Mouse (Mus musculus): ENCODE data around the gene Smco4.

The Smco4 gene

DNA sequence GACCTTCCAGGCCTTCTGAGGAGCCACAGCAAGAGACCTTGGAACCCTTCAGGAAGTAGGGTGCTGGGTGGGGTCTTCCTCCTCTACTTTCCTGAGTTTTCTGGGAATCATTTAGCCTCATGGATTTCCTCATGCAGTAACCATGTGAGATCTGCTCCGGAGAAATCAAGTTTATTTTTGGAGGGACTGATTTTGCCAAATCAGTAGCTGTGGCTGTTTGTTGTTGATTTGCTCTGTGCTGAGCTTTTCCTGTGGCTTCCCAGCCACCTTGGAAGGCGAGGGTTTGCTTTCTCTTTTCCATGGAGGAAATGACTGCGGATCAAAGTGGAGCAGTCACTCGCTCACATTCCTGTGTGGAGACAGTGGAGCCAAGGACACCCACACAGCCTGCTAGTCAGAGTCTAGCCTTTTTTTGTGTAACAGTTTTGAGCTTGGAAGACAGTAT, 14.2 kb downstream of the Smco4 start:
- peak; percentile 32 to 55 for DNase-seq (ENCODE audit: low spot score in 2 of 2)

DNA sequence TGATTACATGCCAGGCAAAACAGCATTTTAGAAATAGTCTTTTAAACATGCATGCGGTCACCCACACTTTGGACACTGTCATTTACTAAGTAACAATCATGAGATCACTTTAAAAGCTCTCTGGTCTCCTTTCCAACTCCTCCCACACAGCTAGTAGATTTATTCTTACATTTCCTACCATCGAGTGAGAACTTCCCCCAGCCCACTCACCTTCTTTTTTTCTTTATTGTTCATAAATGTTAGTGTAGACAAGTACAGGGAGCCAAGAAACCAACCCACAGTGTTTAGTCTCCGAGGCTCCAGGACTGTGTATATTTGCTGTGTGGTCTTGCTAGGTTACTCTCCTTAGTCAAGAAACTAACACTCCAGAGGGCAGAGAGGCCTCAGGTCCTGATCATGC, 16.1 kb downstream of the Smco4 start:
- DNase-seq (ENCODE audit: low spot score in 2 of 2), result no peak

DNA sequence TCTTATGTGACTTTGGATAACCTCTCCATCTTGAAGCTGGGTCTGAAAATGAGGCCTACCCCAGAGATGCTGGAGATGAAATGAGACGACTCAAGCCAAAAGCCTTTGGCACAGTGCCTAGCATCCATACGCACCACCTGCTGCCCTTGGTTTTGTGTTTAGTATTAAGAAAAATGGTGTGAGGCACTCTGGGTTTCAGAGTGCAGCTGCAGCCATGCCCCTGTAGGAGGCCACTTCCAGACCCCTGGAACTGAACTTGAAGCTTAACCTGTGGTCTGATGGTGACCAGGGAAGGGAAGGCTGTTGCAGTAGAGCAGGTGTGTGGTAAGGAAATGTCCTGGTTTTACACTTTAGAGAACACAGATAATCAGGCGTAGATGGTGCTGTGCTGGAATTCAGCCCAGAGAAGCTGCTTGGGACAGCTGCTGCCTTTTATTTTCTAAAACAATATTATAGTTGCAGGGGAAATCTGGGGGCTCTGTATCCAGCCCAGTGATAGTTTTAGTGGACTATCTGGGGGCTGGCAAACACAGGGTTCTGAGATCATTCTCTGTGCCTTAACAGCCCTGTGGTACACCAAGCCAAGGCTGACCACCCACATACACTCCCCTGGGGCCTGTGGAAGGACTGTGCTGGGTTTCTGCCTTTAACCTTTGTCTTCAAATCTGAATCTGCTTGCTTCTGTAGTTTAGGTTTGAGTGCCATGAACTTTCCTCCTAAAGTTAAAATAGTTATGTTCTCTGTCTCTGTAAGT, 17.5 kb downstream of the Smco4 start:
- DNase-seq (ENCODE audit: low spot score in 2 of 2), result no peak

DNA sequence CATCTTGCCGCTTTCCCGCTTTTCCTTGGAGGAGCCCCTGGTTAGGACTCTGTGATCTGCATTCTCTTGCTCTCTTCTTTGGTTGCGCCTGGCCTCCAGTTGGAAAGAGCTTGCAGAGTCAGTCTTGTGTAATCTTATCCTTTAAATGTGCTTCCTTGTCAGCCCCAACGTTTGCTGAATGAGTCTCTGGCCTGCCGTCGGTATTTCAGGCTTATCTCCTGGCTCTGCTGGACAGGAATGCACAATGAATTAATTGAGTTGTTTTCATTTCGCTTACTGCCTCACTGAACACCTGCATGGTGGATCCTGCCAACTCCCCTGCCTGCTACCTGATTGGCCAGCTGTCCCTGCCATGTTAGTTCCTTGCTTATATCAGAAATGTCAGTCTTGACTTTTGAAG, 19.7 kb downstream of the Smco4 start:
- no peak for DNase-seq (ENCODE audit: low spot score in 2 of 2)

DNA sequence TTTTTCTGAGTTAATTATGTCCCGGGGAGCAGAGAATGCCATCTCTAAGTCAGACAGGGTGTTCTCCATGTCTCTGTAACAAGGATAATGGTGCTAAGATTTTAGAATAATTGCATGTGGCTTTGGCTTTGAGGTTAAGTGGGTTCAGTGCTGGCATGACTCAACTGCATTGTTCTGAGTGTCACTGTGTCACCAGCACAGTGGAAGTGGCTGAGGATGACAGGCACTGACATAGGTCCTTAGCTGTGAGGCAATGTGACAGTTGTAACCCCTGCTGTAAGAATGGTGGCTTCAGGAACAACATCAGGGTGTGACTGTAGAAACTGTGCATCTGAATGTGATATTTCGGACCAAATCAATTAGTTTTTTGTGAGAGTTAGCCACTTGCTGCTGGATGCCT, 22.8 kb downstream of the Smco4 start:
- DNase-seq (ENCODE audit: low spot score in 2 of 2), result no peak

DNA sequence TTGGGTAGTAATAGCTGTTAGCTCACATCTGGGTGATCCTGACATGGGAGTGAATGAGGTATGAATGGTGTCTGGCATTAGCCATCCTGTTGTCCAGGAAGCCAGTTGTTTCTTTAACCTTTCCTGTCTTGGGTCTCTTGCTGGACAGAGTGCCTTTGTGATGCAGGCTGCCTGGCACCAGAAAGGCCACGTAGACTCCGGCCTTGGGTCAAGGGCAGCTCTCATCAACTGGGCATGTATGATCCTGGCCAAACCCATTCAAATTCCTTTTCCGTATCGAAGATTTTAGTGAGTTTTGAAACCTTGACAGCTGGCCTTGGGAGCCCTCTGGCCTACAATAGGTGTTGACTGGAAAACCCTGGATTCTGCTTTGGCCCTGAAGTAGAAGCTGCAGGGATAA, 24.7 kb downstream of the Smco4 start:
- DNase-seq (ENCODE audit: low spot score in 2 of 2), result no peak

DNA sequence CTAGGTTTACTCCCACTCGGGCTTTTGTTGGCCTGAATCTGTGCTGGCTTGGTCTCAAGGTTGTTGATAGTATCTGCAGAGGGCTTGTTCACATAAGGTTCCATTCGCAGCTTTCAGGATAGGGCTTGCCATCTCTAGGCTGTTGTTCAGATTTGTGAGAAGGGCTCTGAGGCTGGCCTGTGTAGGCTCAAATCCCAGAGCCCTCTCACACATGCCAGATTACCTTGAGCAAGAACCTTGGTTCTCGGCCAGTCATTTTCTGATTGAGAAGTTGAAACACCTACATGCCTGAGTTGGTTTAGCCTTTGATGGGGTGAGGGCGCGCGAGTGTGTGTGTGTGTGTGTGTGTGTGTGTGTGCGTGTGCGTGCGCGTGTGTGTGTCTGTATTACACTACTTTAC, 29.1 kb downstream of the Smco4 start:
- DNase-seq (ENCODE audit: low spot score in 2 of 2), result no peak

DNA sequence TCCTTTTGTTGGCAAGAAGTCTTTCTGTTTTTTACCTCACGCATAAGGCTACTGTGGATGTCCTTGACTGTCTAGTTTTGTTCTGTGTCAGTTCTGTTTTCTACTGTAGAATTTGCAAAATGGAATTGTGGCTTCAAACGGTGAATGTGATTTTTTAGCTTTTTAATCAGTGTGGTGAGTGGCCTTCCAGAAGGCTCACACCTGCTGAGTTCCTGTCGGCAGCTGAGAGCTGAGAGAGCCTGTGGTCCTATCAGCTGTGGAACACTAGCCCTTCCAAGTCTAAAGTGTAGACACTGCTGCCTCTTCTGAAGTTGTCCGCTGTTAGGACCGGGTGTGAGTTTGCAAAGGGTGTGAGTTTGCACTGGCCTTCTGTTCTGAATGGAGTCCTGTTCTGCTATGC, 29.7 kb downstream of the Smco4 start:
- DNase-seq (ENCODE audit: low spot score in 2 of 2), result no peak

DNA sequence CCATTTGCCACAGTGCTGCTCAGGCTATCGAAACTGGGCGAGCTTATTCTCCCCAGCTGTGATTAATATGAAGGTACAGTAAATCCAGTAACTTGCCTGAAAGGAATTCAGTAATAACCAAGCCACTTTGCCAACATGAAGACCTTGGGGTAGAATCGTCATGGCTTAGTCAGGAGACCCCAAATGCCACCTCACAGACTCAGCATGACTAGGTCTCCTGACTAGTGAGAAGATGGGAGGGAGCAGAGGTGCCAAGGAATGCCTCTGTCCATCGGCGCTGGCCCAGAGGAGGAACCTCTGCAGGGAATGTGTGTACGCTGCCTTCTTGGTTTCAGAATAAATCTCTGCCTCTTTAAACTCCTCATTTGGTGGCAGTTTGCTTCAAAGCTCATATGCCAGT, 30.4 kb downstream of the Smco4 start:
- no peak for DNase-seq (ENCODE audit: low spot score in 2 of 2)

DNA sequence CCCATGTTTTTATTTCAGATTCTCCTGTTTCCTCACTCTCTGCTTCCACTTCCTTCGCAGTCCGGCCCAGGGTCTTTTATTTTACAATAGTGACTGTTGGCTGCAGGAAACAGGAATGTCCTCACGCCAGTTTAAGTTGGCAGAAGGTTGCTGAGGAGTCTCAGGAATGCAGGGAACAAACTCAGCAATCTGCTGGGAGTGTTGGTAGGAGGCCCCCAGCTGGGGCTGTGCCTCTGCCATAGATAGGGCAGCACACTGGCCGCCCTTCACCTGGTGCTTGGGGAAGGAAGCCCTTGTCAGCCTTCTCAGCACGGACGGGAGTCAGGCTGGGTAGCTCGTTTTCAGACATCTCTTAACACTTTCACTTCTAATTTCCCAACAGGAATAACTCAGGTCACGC, 32.0 kb downstream of the Smco4 start:
- DNase-seq (ENCODE audit: low spot score in 2 of 2), result no peak

DNA sequence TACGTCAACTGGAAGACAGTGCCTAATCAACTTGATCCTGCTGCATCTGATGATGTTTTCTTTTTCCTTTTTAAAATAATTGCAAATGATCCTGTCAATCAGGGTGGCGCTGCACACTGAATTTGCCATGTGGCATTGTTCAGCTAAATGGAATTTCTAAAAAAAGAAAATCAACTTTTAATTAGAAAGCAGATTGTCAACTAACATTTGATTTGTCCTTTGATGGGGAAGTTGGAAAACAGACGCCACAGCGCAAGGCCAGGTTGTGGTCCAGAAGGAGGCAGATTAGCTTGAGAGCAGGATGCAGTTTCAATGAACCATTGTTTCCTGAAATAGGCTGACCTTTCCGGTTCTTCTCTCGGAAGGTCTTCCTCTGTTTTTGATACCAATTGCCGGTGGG, 33.3 kb downstream of the Smco4 start:
- DNase-seq (ENCODE audit: low spot score in 2 of 2), result no peak

DNA sequence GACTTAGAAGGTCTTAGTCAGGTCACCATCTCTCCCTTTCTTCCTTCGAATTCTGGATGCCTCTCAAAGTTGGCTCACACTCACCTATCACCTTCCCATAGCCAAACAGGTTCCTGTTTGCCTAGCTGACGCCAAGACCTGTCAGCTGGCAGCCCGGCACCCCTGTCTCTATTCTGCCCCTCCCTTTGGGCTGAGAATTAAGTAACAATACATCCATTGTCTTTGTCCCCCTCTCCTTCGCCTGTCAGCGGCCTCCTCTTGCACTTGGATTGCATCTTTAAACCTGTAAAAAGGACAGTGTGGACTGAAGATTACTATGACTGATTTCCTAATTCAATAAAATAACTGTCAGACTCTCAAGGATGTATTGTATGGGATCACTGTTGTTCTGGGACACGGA, 34.6 kb downstream of the Smco4 start:
- DNase-seq (ENCODE audit: low spot score in 2 of 2), result no peak

DNA sequence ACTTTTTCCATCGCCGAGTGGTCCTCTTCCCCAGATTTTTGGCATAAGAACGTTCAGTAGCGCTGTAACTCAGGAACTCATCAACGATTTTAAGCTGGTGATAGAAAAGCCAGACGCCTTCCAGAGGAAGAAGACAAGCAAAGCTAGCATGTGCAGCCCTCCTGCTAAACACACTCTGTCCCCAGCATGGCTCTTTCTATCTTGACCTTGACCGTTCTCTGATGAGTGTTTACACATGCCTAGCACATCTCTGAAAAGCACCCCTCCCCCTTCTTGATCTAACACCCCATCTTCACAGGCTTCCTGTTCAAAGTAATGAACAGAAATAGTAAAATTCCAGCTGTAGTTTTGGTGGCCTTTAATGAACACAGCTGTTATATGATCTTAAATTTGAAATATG, 35.1 kb downstream of the Smco4 start:
- DNase-seq (ENCODE audit: low spot score in 2 of 2), result no peak

DNA sequence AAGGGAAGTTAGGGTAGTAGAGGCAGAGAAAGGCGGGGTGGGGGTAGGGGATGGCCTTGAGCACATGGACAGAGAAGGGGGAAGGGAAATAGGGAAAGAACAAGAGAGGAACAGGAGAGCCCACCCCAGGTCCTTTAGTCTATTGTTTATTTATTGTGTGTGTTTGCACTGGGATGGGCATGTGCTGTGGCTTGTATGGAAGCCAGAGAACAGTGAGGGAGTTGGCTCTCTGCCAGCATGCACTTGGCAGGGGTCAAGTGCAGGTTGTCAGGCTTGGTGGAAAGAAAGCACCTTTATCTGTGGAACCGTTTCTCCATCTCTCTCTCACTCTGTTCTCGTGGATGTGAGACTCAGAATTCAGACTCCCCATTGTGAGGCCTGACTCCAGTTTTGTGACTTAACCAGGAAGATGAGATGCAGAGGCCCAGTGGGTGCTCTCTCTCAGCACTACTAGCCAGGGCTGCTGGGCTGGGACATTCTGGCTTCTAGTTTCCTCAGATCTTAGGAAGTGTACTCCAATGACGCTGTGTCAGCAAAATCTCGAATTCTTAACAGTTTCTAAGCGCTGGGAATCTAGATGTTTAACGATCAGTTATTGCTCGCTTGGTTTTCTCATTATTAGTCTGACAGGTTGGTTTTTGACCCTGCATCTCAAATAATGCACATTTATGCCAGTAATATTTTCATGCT, 36.2 kb downstream of the Smco4 start:
- DNase-seq (ENCODE audit: low spot score in 2 of 2), result no peak

DNA sequence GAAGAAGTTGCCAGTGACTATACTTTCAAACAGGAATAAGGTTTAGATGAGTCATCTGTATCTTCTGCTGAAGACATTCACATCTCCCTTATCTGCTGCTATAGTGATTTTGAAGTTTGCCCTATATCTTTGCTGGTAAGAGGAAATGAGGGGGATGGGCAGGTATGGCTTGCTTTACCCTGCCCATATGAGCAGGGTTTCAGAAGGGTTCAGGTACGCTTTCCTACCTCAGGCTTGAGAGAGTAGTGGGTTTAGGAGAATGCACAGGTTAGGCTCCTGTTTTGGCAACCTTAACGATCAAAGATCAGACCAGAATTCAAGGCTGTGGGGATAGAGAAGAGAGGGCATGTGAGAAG, 36.7 kb downstream of the Smco4 start:
- no peak for DNase-seq (ENCODE audit: low spot score in 2 of 2)

DNA sequence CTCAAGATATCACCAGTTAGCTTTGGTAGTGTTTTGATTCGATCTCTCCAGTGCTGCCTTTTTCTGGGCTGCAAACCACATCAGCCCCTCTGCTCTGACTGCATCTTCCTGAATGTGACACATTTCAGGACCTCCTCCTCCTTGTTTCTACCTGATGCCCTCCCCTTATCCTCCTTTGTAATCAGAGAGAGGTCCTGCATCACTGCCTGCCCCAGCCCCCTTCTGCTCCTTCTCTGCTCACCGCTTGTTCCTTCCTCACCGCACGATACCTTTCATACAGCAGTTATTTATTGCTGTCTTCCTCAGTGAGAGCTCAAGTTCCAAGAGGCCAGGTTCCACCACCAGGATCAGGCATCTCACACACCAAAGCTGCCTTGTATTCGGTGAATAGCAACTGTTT, 38.0 kb downstream of the Smco4 start:
- no peak for DNase-seq (ENCODE audit: low spot score in 2 of 2)

DNA sequence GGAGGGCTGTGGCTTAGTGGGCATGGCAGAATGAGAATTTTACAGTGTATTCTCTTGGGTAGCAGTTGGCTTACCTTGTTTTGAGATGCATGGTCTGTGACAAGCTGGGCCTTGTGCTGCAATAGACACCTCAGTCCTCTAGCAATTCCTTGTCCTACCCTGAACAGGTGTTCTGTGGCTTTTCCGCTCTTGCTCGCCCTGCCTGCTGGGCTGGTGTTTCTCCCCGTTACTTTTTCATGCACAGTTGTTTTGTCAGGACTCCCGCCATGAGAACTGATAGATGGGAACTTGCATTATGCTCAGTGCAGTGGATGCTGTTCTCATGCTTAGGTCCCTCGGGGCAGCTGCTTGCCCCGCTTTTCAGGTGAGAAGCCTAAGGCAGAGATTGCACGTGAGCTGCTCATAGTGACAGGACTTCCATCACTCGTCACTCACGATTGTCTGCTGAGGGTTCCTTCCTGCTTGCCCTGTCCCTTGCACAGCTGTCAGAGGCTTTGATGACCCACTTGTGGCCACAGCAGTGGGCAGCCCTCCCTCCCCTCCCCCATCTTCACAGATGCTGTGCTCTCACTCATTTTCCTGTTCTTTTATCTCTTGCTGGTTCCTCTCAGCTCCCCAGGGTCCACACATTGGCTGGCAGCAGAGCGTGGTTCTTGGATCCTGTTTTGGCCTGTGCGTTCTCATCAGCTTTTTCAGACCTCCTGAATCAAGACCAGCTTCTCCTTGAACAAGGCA, 40.3 kb downstream of the Smco4 start:
- DNase-seq (ENCODE audit: low spot score in 2 of 2), result no peak

DNA sequence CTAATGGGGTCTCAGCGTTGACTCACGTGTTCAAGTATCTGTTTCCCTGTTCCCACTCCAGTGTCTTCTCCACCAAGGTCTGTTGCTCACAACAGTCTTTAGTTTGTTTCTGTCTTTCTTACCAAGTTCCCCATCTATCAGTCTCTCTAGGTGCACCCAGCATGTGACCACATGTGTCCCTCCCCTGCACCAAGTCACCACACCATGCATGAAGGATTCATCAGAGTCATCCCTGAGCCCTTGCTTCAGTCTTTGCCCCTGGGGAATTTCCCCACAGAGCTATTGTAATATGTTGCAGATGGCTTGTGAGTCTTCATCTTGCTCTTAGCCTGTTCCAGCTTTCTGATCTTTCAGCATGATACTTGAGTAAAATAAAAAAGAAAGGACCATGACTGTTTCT, 40.9 kb downstream of the Smco4 start:
- no peak for DNase-seq (ENCODE audit: low spot score in 2 of 2)

DNA sequence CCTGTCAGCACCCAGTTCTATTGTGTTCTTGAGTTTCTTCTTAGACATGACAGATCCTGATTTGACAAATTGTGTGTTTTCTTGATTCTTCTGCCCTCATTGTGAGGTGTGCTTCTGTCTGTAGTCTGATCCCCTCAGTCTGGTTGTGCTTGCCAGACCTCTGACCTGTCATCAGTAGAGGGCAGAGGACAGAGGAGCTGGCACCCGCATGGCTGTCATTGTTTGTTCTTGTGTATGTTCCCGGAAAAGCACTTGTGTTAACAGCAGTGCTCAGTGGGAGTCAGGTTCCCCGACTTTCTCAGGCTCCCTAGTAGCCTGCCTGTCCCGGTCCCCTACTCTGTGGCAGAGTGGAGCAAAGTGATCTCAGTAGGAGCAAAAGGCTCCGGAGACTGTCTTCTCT, 42.2 kb downstream of the Smco4 start:
- no peak for DNase-seq (ENCODE audit: low spot score in 2 of 2)

DNA sequence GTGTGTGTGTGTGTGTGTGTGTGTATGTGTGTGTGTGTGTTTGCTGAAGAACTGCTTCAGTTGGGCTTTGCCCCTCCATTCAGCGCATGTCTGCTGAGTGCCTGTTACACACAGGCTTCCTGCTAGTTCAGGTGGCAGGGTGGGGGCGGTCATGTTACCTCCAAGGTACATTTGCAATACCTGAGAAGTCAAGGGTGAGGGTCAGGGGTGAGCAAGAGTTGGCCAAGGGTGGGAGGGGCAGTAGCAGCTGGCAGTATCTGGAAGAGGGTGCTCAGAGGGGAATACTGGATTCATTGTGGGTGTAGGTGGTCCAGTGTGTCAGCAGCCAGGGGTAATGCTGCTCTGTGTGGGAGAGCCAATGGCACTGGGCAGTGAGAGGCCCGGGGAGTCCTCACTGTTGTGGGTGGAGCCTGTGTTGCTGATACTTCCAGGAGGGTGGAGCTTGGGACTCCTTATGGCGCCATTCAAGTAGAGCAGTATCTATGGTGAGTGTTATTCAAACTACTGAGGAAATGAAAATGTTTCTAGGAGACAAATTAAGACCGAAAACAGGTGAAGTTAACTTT, 43.7 kb downstream of the Smco4 start:
- no peak for DNase-seq (ENCODE audit: low spot score in 2 of 2)

DNA sequence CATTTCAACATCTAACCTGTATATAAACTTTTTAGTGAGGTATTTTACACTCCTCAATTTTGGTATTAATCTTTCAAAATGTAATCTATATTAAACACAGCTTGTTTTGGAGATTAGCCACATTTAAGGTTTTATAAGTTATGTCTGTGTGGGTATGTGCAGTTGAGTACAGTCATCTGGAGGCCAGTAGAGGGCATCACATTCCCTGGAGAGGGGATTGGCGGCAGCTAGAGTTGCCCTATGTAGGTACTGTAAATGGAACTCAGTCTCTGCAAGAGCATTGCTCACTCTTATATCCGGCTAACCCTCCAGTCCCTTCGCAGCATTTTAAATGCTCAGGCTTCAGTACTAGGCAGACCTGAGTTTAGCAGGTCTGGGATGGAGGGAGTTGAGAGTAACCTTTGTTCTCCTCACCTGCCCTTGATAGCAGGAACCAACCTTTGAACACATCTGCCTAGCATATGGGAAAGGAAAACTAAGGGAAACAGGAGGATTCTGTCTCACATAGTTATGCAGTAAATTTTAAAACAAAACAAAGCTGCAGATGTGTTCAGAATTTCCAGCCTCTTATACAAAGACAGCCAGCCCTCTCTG, 44.3 kb downstream of the Smco4 start:
- no peak for DNase-seq (ENCODE audit: low spot score in 2 of 2)

DNA sequence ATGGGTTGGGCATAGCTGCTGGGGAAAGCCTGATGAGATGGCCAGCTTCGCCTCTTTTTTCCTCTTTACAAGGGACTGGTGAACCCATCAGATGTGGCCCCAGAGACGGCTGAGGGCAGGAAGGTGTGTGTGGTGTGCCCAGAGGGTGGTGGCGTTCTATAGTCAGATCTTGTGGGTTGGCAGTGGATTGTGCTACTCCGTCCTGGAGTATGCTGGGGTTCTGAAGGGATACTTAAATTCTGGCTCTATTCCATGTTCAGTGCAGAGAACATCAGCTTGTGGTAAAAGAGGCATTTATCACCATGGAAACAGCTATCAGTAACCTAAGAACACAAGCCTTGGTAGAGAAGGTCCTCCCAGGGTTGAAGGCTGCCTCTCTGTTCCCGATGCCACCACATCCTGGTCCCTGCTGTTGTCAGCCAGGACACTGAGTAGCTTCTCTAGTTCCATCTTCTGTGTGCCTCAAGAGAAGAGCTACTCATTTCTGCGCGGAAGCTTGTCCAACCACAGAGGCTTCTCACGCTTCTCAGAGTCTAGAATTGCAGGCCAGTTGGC, 45.8 kb downstream of the Smco4 start:
- no peak for DNase-seq (ENCODE audit: low spot score in 2 of 2)
